Mouse (Mus musculus): ENCODE measurements around the gene Kcnk5.
A peak's percentile ranks its signal among the peaks of the same experiment; 100 is the strongest.

Gene Kcnk5

GRCm38 (mm10) chr14:20120868-20121267 lies 60.7 kb downstream of the Kcnk5 start:
- no peak for DNase-seq (ENCODE audit: extremely low read depth, insufficient read length, low spot score)

GRCm38 (mm10) chr14:20120012-20120411 lies 61.6 kb downstream of the Kcnk5 start:
- no peak for DNase-seq (ENCODE audit: extremely low read depth, insufficient read length, low spot score)

GRCm38 (mm10) chr14:20116149-20116605 lies 65.4 kb downstream of the Kcnk5 start:
- DNase-seq (ENCODE audit: extremely low read depth, insufficient read length, low spot score): no peak

- no peak for DNase-seq (ENCODE audit: extremely low read depth, insufficient read length, low spot score)
Measured at GRCm38 (mm10) chr14:20114951-20115350, 66.7 kb downstream of the Kcnk5 start.

GRCm38 (mm10) chr14:20113964-20114363 lies 67.6 kb downstream of the Kcnk5 start:
- DNase-seq (ENCODE audit: extremely low read depth, insufficient read length, low spot score): peak; percentile 60

- no peak for DNase-seq (ENCODE audit: extremely low read depth, insufficient read length, low spot score)
Measured at GRCm38 (mm10) chr14:20113189-20113961, 68.2 kb downstream of the Kcnk5 start.

GRCm38 (mm10) chr14:20112218-20112617 lies 69.4 kb downstream of the Kcnk5 start:
- no peak for DNase-seq (ENCODE audit: extremely low read depth, insufficient read length, low spot score)

- DNase-seq (ENCODE audit: extremely low read depth, insufficient read length, low spot score): no peak
Measured at GRCm38 (mm10) chr14:20110945-20111344, 70.7 kb downstream of the Kcnk5 start.

GRCm38 (mm10) chr14:20106271-20106670 lies 75.3 kb downstream of the Kcnk5 start:
- DNase-seq (ENCODE audit: extremely low read depth, insufficient read length, low spot score): no peak

- DNase-seq (ENCODE audit: extremely low read depth, insufficient read length, low spot score): no peak
Measured at GRCm38 (mm10) chr14:20103207-20103606, 78.4 kb downstream of the Kcnk5 start.

- no peak for DNase-seq (ENCODE audit: extremely low read depth, insufficient read length, low spot score)
Measured at GRCm38 (mm10) chr14:20098061-20098460, 83.5 kb downstream of the Kcnk5 start.

GRCm38 (mm10) chr14:20094942-20095341 lies 86.7 kb downstream of the Kcnk5 start:
- DNase-seq (ENCODE audit: extremely low read depth, insufficient read length, low spot score): no peak

- DNase-seq (ENCODE audit: extremely low read depth, insufficient read length, low spot score): no peak
Measured at GRCm38 (mm10) chr14:20093493-20093892, 88.1 kb downstream of the Kcnk5 start.
